Mouse (Mus musculus) C2C12 (cell line): ENCODE data around the gene Nkain4. TPM values are rescaled to one million over a fixed set of nuclear protein-coding genes. Genes with fewer than 3 reads are reported as not detected.

Source experiments
- H3K27me3 ChIP-seq: one replicate; pipeline ENCODE4 v1.6.1; 2011; ENCODE audit not compliant: control insufficient read depth, insufficient read depth, insufficient read length
- H3K36me3 ChIP-seq: one replicate; pipeline ENCODE4 v1.6.1; 2011; ENCODE audit not compliant: control insufficient read depth, insufficient read depth
- H3K4me3 ChIP-seq: one replicate; pipeline ENCODE4 v1.5.1; 2011; ENCODE audit warnings: mild to moderate bottlenecking, control low read depth; ENCODE audit not compliant: poor library complexity, insufficient read depth, severe bottlenecking
- H3K79me2 ChIP-seq: one replicate; pipeline ENCODE4 v1.6.1; 2011; ENCODE audit not compliant: control insufficient read depth, insufficient read depth
- H3K79me3 ChIP-seq: one replicate; pipeline ENCODE4 v1.6.1; 2011; ENCODE audit warnings: low read depth, control low read depth
- H3ac ChIP-seq: one replicate; pipeline ENCODE3; 2011; ENCODE audit warnings: low read depth; ENCODE audit not compliant: control insufficient read depth, insufficient read length
- CEBPB ChIP-seq: IDR thresholded peaks from one replicate; pipeline ENCODE4 v1.6.1; 2011; ENCODE audit warnings: low read depth, mild to moderate bottlenecking, control low read depth, moderate library complexity
- CTCF ChIP-seq: IDR thresholded peaks from one replicate; pipeline ENCODE4 v1.5.1; 2011; ENCODE audit not compliant: control insufficient read depth, insufficient read depth, insufficient read length
- FOSL1 ChIP-seq: IDR thresholded peaks from one replicate; pipeline ENCODE4 v1.8.0; 2011; ENCODE audit warnings: mild to moderate bottlenecking, low read length; ENCODE audit not compliant: poor library complexity, insufficient read depth, severe bottlenecking
- MAX ChIP-seq: IDR thresholded peaks from one replicate; pipeline ENCODE4 v1.6.1; 2011; ENCODE audit warnings: mild to moderate bottlenecking, control low read depth
- MYOD1 ChIP-seq: IDR thresholded peaks from one replicate; pipeline ENCODE4 v1.6.1; 2011; ENCODE audit warnings: low read depth; ENCODE audit not compliant: control insufficient read depth, insufficient read length
- MYOG ChIP-seq: IDR thresholded peaks from one replicate; pipeline ENCODE4 v1.6.1; 2011; ENCODE audit not compliant: control insufficient read depth, insufficient read length; ENCODE audit errors: extremely low read depth
- USF1 ChIP-seq: IDR thresholded peaks from one replicate; pipeline ENCODE4 v1.6.1; 2011; ENCODE audit warnings: low read depth, mild to moderate bottlenecking, control low read depth, moderate library complexity
- polyA plus RNA-seq: library from polyadenylated mRNA; unstranded; fragments of >200 nt; fragmentation: generic; extraction: Trizol; gene quantifications from one replicate; pipeline ENCODE4 v1.2.1, GENCODE M21; 2012; ENCODE audit warnings: missing spikeins

Nkain4 gene
- polyA plus RNA-seq, 1 experiment = not detected

DNA sequence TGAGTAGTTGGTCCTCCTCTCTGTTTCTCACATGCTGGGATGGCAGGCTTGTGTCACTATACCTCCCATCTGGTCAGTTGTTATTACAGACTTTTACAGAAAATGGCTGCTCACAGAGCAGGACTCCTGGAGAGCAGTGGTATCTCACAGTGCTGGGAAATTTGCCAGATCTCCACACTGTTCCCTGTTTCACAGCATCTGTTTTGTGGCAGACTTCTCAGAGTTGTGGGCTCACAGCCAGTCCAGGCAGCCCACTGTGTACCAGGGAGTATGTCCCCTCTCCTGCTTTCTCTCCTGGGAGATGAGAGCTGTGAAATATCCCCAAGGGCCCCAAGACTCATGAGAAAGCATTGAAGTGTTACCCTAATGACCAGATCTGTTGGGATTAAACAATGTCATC lies 12.6 kb downstream of the Nkain4 start:
- Histone ChIP-seq H3K79me2 (no peaks in the 10 kb centered on the region), H3K27me3 (peaks cover 8% of the 10 kb centered on the region), H3K4me3 (no peak overlapping the region), H3K79me3 (no peaks in the 10 kb centered on the region), H3ac (no peak overlapping the region), H3K36me3 (no peaks in the 10 kb centered on the region)
- TF ChIP-seq USF1 (no peak), CEBPB (no peak), MYOG (no peak), MYOD1 (no peak), CTCF (no peak), FOSL1 (no peak), MAX (no peak)

- Histone ChIP-seq H3K36me3 (no peaks in the 10 kb centered on the region), H3K27me3 (peaks cover 14% of the 10 kb centered on the region), H3K79me3 (no peaks in the 10 kb centered on the region), H3K4me3 (no peak overlapping the region), H3ac (no peak overlapping the region), H3K79me2 (no peaks in the 10 kb centered on the region)
- no peak for TF ChIP-seq CEBPB
- TF ChIP-seq CTCF = no peak
- no peak for TF ChIP-seq MAX
- TF ChIP-seq USF1 = no peak
- no peak for TF ChIP-seq MYOD1
- TF ChIP-seq MYOG = no peak
- TF ChIP-seq FOSL1 = no peak
These were observed 14.3 kb downstream of the Nkain4 start for GRCm38 (mm10) chr2:180940187-180940586.

GRCm38 (mm10) chr2:180932418-180932817 lies 22.1 kb downstream of the Nkain4 start:
- H3K79me2 ChIP-seq = no peaks in the 10 kb centered on the region

GRCm38 (mm10) chr2:180928723-180929122 lies 25.8 kb downstream of the Nkain4 start, which contains the start of gene Birc7:
Gene Birc7 (plus strand): TSS chr2:180929023.
- no peak for TF ChIP-seq USF1
- no peak for TF ChIP-seq FOSL1
- TF ChIP-seq MAX = no peak
- TF ChIP-seq CEBPB = no peak
- TF ChIP-seq MYOG = no peak
- TF ChIP-seq MYOD1 = no peak
- no peak for TF ChIP-seq CTCF

More at GRCm38 (mm10) chr2:180932418-180932817, 22.1 kb downstream of the Nkain4 start:
- no peaks in the 10 kb centered on the region for H3K36me3 ChIP-seq
- peaks cover 63% of the 10 kb centered on the region for H3K27me3 ChIP-seq
- TF ChIP-seq USF1 = no peak
- TF ChIP-seq CTCF = no peak
- no peak for TF ChIP-seq MYOG
- TF ChIP-seq FOSL1 = no peak
- TF ChIP-seq CEBPB = no peak
- no peak for TF ChIP-seq MAX
- no peak for TF ChIP-seq MYOD1
- no peak overlapping the region for H3ac ChIP-seq
- no peak overlapping the region for H3K4me3 ChIP-seq
- H3K79me3 ChIP-seq = no peaks in the 10 kb centered on the region

GRCm38 (mm10) chr2:180925176-180925575 lies 29.3 kb downstream of the Nkain4 start:
- TF ChIP-seq CTCF = peak; percentile 81
- no peak for TF ChIP-seq MAX
- Histone ChIP-seq H3ac (no peak overlapping the region), H3K79me3 (peaks cover 4% of the 10 kb centered on the region), H3K79me2 (peaks cover 7% of the 10 kb centered on the region), H3K27me3 (peaks cover 24% of the 10 kb centered on the region), H3K4me3 (no peak overlapping the region), H3K36me3 (no peaks in the 10 kb centered on the region)

More at GRCm38 (mm10) chr2:180928723-180929122, 25.8 kb downstream of the Nkain4 start, which contains the start of gene Birc7:
- Histone ChIP-seq H3K27me3 (peaks cover 49% of the 10 kb centered on the region), H3K4me3 (no peak within 1 kb of the TSS), H3ac (no peak within 1 kb of the TSS), H3K79me2 (no peaks in the 10 kb centered on the region), H3K79me3 (no peaks in the 10 kb centered on the region), H3K36me3 (no peaks in the 10 kb centered on the region)

- peaks cover 18% of the 10 kb centered on the region for H3K36me3 ChIP-seq
- H3ac ChIP-seq = no peak overlapping the region
- H3K79me3 ChIP-seq = peaks cover 28% of the 10 kb centered on the region
- H3K27me3 ChIP-seq = peaks cover 9% of the 10 kb centered on the region
- H3K4me3 ChIP-seq = no peak overlapping the region
- TF ChIP-seq FOSL1 (no peak), USF1 (no peak), CTCF (no peak), MYOD1 (no peak), CEBPB (no peak), MAX (no peak), MYOG (no peak)
- peaks cover 31% of the 10 kb centered on the region for H3K79me2 ChIP-seq
These were observed 31.8 kb downstream of the Nkain4 start for GRCm38 (mm10) chr2:180922739-180923138.
